Mouse (Mus musculus) spleen, postnatal 4 days (tissue): ENCODE data around the gene Nfkb1.

Source experiments
- DNase-seq, 2 experiments: peaks; one replicate each; pipeline ENCODE4 v3.0.0; 2022; ENCODE audit warnings: low spot score in 2 of 2

Nfkb1 gene

GRCm38 (mm10) chr3:135670869-135671268 lies 20.5 kb downstream of the Nfkb1 start:
- no peak for DNase-seq

GRCm38 (mm10) chr3:135667084-135667483 lies 24.3 kb downstream of the Nfkb1 start:
- no peak for DNase-seq

GRCm38 (mm10) chr3:135665777-135666259 lies 25.5 kb downstream of the Nfkb1 start:
- DNase-seq: no peak

DNA sequence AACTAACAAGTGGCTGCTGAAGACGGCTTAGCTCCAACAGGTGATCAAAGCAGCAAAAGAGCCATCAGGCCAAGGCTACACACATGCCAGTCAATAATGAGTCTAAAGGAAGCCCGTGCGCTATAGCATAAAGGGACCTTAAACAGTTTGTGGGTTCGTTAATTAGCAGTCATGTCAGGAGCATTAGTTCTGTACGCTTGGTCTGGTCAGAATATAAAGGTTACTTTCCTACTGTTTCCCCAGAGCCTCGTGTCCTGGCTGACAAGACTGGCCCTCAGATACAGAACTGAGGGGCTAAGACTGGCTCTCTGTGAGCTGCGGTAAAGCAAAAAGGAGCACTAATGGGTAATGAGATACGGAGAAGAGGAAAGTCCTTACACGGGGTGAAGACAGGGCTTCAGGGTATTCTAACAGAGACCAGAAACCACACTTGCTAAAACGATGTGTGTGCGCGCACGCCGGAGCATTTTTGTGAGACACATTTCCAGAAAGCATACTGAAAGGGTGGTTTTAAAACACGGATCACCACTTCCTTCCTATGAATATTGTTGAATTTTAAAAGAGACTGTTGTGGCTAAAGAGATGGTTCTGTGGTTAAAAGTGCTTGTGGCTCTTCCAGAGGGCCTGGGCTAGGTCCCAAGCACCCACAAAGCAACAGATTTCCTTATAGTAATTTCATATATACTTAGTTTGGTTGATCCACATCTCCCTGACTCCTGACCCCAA lies 29.0 kb downstream of the Nfkb1 start:
- no peak for DNase-seq

GRCm38 (mm10) chr3:135661707-135662106 lies 29.6 kb downstream of the Nfkb1 start:
- no peak for DNase-seq

DNA sequence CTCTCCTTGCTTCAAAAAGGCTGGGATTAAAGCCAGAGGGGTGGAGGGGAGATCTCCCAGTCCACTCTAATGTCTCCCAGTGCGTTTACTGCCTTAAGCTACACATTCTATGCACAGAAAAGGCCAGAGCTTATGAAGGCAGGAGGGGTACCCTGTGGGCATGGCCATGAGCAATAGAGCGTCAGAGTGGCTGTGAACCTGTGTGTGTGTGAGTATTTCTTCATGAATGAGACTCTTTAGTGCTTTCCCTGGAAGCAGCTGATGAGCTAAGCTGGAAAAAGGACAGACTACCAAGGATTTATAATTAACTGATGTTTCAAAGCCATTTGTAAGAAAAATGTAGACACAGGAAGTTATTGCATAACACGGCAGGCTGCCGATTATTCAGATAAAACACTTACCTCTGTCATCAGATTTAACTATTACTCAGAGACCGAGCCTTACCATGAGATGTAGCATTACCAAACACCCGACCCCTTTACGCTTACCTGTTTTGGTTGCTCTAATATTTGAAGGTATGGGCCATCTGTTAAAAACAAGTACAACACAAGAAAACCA lies 32.7 kb downstream of the Nfkb1 start:
- no peak for DNase-seq

GRCm38 (mm10) chr3:135656156-135656555 lies 35.2 kb downstream of the Nfkb1 start:
- no peak for DNase-seq

GRCm38 (mm10) chr3:135650773-135651555 lies 40.4 kb downstream of the Nfkb1 start:
- no peak for DNase-seq

DNA sequence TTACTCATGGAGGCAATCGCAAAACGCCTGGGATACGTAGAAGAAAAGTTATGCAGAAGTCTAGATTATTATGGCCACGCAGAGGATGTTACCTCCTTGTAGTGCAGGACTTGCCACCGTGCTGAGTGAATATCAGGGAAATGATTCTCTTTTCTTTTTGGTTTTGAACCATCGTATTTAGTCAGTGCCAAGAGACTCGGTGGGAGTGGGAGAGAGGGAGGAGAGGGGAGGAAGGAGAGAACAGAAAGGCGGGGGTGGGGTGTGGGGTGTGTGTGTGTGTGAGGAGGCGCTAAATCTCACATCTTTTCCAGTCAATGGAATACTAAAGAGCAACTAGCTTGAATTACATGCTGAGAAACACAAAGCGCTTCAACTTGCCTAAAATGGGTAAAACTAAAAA lies 41.5 kb downstream of the Nfkb1 start:
- DNase-seq: no peak

GRCm38 (mm10) chr3:135648501-135648900 lies 42.8 kb downstream of the Nfkb1 start:
- no peak for DNase-seq

DNA sequence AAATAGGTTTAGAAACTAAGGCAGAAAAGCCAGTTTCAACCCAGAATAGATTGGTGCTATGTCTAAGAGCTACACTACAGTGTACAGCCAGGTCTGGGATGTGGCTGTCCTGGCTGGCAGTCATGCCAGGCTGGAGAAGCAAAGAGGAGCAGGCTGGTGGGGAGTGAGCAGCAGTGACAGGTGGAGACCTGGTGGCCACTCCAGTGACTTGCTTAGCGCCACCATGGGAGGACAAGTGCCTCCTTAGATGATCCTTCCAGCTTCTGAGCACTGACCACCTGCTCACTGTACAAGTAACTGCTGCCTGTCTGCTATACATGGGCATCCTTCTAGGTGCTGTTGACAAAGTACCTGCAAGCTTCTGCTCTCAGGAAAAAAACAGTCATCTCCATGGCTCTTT lies 44.7 kb downstream of the Nfkb1 start:
- no peak for DNase-seq

- DNase-seq: no peak
Measured at GRCm38 (mm10) chr3:135644971-135645370, 46.4 kb downstream of the Nfkb1 start.

GRCm38 (mm10) chr3:135641623-135641915 lies 49.8 kb downstream of the Nfkb1 start:
- DNase-seq: no peak

GRCm38 (mm10) chr3:135640856-135641622 lies 50.3 kb downstream of the Nfkb1 start:
- DNase-seq: no peak

DNA sequence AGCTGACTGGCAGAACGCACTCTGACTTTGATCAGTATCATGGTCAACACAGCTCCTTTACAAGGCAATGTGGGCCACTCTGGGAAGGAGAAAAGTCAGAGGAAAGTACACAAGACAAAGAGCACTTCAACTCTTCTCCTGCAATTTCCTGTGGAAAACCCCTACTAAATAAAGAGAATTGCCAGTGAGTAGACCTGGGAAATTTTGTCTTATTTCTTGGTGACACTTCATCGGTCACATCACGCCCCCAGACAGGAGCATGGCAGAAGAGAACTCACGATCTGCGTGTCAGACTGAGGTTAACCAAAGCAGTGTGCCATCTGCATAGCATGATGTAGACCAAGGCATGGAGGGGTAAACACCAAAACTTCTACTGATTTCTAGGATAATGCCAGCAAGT lies 51.1 kb downstream of the Nfkb1 start:
- no peak for DNase-seq

GRCm38 (mm10) chr3:135637592-135637991 lies 53.8 kb downstream of the Nfkb1 start:
- DNase-seq: no peak

GRCm38 (mm10) chr3:135636454-135636853 lies 54.9 kb downstream of the Nfkb1 start:
- DNase-seq: peak in 1 of 2 experiments; percentile 37

DNA sequence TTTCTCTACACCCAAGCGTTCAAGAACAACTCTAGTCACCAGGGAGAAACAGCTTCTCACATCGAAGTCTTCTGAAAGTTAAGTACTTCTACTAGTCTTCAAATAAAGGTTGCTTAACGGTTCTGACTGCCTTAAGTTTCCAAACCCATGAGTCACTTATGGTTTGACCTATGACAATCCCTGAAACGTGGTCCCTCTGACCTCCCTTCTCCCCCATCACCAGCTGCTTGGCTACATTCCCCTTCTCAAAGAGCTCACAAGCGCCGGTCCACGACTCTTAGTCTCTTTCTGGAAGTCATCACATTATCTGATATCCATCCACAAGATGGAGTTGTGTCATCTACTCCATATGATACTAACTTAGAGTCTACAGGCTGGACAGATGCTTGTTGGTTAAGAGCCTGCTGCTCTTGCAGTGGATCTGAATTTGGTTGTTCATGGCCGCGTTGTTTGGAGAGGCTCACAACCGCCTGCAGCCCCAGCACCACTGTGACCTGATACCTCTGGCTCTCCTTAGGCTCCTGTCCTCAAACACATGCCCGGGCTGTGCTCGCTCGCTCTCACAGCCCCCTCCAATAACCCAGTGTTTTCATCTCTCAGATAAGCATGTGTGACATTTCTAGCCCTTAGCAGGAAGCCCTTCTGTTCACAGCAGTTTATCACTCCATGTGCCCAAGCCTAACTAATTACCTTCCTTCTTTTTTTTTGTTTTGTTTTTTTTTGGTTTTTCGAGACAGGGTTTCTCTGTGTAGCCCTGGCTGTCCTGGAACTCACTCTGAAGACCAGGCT lies 55.5 kb downstream of the Nfkb1 start:
- DNase-seq: no peak

DNA sequence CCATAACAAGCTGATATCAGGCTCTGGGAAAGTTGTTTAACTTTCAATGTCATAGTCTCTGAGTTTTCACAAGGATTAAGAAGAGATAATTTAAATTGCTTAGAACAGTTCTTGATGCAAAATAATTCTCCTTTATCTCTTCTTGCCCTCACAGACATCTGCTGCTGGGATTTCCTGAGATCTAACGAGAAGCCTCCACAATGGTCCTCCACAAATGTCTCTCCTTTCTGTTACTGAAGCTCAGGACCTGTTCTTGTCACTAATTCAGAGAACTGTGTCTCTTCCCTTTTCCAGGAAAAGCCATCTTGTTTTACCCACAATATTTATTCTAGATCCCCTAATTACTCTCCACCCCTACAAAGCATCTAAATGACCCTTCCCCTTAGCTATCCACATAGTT lies 56.3 kb downstream of the Nfkb1 start:
- no peak for DNase-seq

DNA sequence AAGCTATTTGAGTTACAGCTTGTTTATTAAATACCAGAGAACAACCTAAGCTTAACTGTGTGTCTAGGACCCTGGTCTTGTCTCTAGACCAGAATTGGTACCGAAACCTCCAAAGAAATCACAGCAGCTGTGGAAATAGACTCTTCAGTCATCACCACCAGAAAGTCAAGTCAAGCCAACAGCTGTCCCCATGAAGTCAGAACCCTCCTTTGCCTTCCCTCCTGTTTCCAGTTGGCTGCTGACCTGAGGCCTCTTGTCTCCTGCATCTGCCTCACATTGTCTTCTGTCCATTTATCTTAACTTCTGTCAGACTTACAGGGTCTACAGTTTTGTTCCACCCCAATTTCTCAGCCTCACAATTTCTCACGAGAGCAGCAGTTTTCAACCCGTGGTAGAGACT lies 57.1 kb downstream of the Nfkb1 start:
- DNase-seq: no peak

- no peak for DNase-seq
Measured at GRCm38 (mm10) chr3:135631856-135632255, 59.5 kb downstream of the Nfkb1 start.

- DNase-seq: no peak
Measured at GRCm38 (mm10) chr3:135631096-135631457, 60.3 kb downstream of the Nfkb1 start.
